Mouse (Mus musculus) embryonic fibroblast, embryonic 13.5 days (primary cell): ENCODE data around the gene Tpd52l1.

Experiments
- CTCF ChIP-seq: IDR thresholded peaks from 2 replicates; pipeline ENCODE4 v1.5.1; 2011; ENCODE audit warnings: mild to moderate bottlenecking, control low read depth, low read length, moderate library complexity, borderline replicate concordance; ENCODE audit not compliant: insufficient read depth
- POLR2A ChIP-seq: IDR thresholded peaks from 2 replicates; pipeline ENCODE4 v1.6.1; 2011; ENCODE audit warnings: low read depth, mild to moderate bottlenecking, control low read depth, low read length, moderate library complexity

DNA sequence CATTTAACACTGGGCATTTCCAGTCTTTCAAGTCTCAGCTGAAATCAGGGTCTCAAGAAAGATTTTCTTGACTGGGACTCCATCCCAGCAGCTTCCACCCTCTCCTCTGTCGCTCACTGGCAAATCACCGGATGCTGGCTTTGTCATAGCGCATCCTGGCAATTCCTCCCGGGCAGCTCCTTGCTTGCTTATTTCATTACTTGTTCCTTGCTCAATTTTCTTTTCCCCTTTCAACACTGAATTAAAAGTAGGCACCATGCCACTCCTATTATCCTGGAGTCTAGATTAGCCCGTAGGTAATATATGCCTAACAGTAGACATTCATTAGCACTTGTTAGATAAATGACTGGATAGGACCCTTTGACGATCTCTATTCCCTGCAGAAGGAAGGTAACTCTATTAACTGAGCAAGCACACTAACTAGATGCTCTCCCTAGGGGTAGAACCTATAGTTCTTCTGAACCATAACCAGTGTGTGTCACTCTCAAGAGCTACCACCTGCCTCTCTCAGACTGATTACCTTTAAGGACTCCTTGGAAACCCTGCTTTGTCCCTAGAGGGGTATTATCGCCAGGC is 90.8 kb downstream of the Tpd52l1 start:
- TF ChIP-seq CTCF: no peak
- TF ChIP-seq POLR2A: no peak
